Mouse (Mus musculus) gastrocnemius, postnatal 25 days (tissue): Measurements from ENCODE around the gene Clcn1. TPM values are rescaled to one million over a fixed set of nuclear protein-coding genes. Genes with fewer than 3 reads are reported as not detected.

ENCODE experiments used
- DNase-seq: peaks from one replicate; pipeline ENCODE4 v3.0.0; 2022
- long read RNA-seq, 2 experiments: library from polyadenylated mRNA; stranded (forward); transcript quantifications; one replicate each; pipeline ENCODE4 v2.0.0; 2021
- total RNA-seq, 2 experiments: library from RNA; stranded (reverse); gene quantifications; 1 replicate in 1 of 2; 2 replicates in 1 of 2; pipeline ENCODE4 v1.2.3; 2021

Clcn1 gene
- total RNA-seq = 100 to 1,000 TPM; 105 to 116 TPM
- long read RNA-seq, experiment 1, partial matches to known transcripts = 0 of 21 reads
- long read RNA-seq, experiment 1, other reads (novel, unspliced or antisense) = 18 of 21 reads
- long read RNA-seq, experiment 2, transcript Clcn1-201 (23 exons, 3,545 nt) = major isoform, 13 of 30 reads
- long read RNA-seq, experiment 2, partial matches to known transcripts = 5 of 30 reads
- long read RNA-seq, experiment 2, other reads (novel, unspliced or antisense) = 12 of 30 reads

- peak; percentile 76 for DNase-seq
Measured at GRCm38 (mm10) chr6:42286448-42286847, at the start of gene Clcn1. TSS of gene Clcn1 (plus strand) at chr6:42286685.

GRCm38 (mm10) chr6:42237276-42237805, 49.1 kb upstream of the Clcn1 start:
- no peak for DNase-seq

- DNase-seq = no peak
Measured at GRCm38 (mm10) chr6:42241311-42242045, 45.0 kb upstream of the Clcn1 start.

- peak; percentile 81 for DNase-seq
Measured at GRCm38 (mm10) chr6:42245711-42246353, 40.7 kb upstream of the Clcn1 start, which contains the start of gene Gstk1. TSS of gene Gstk1 (plus strand) at chr6:42245935.

GRCm38 (mm10) chr6:42247173-42247572, 39.3 kb upstream of the Clcn1 start:
- no peak for DNase-seq

- no peak for DNase-seq
Measured at GRCm38 (mm10) chr6:42247981-42248380, 38.5 kb upstream of the Clcn1 start.

GRCm38 (mm10) chr6:42251791-42252190, 34.7 kb upstream of the Clcn1 start:
- DNase-seq = no peak

GRCm38 (mm10) chr6:42253103-42253502, 33.4 kb upstream of the Clcn1 start:
- no peak for DNase-seq

GRCm38 (mm10) chr6:42257303-42257863, 29.1 kb upstream of the Clcn1 start:
- DNase-seq = peak; percentile 33

GRCm38 (mm10) chr6:42260430-42260829, 26.1 kb upstream of the Clcn1 start:
- DNase-seq = no peak

- no peak for DNase-seq
Measured at GRCm38 (mm10) chr6:42261524-42262170, 24.8 kb upstream of the Clcn1 start, which contains the start of gene Tmem139. TSS of gene Tmem139 (plus strand) at chr6:42261970.

GRCm38 (mm10) chr6:42264626-42265312, 21.7 kb upstream of the Clcn1 start, which contains the start of gene Casp2:
TSS of gene Casp2 (plus strand) at chr6:42264985.
- DNase-seq = peak; percentile 98

- DNase-seq = no peak
Measured at GRCm38 (mm10) chr6:42265391-42266330, 20.8 kb upstream of the Clcn1 start.

GRCm38 (mm10) chr6:42270817-42271216, 15.7 kb upstream of the Clcn1 start:
- no peak for DNase-seq

GRCm38 (mm10) chr6:42276151-42276550, 10.3 kb upstream of the Clcn1 start:
- no peak for DNase-seq

GRCm38 (mm10) chr6:42282865-42283528, 3.5 kb upstream of the Clcn1 start:
- DNase-seq = peak; percentile 44

- DNase-seq = no peak
Measured at GRCm38 (mm10) chr6:42287562-42287961, 1.1 kb downstream of the Clcn1 start.

GRCm38 (mm10) chr6:42293327-42293726, 6.8 kb downstream of the Clcn1 start:
- no peak for DNase-seq

- DNase-seq = no peak
Measured at GRCm38 (mm10) chr6:42295549-42296094, 9.1 kb downstream of the Clcn1 start.
